Mouse (Mus musculus) megakaryocyte, embryonic 14.5 days (primary cell): ENCODE results near the gene Apoc2.

Source experiments
- FLI1 ChIP-seq: IDR thresholded peaks from 2 replicates; pipeline ENCODE4 v1.6.1; 2012; ENCODE audit warnings: low read length, inconsistent platforms, mixed read lengths
- GATA1 ChIP-seq: IDR thresholded peaks from 3 replicates; pipeline ENCODE4 v1.6.1; 2012; ENCODE audit warnings: mixed read lengths, low read length, inconsistent platforms, borderline replicate concordance

- TF ChIP-seq GATA1, result no peak
- TF ChIP-seq FLI1, result no peak
These were observed 46.4 kb upstream of the Apoc2 start for GRCm38 (mm10) chr7:19724167-19724566.
